Mouse (Mus musculus) MEL (cell line): Measurements from ENCODE around the gene Wwc2.

Experiments used
- MAX ChIP-seq: IDR thresholded peaks from 2 replicates; pipeline ENCODE4 v1.6.1; 2011; ENCODE audit warnings: low read length, improper control_type of control experiment
- POLR2A ChIP-seq, 2 experiments: IDR thresholded peaks; 2 replicates each; pipeline ENCODE4 v1.6.1; 2011 to 2012; ENCODE audit warnings: low read length in 2 of 2, mild to moderate bottlenecking in 2 of 2, control low read depth in 1 of 2, improper control_type of control experiment in 1 of 2, low read depth in 1 of 2, moderate library complexity in 1 of 2; ENCODE audit not compliant: control insufficient read depth in 1 of 2, insufficient read depth in 1 of 2, poor library complexity in 1 of 2
- ZC3H11A ChIP-seq: IDR thresholded peaks from 2 replicates; pipeline ENCODE4 v1.6.1; 2012; ENCODE audit warnings: low read depth, mild to moderate bottlenecking, inconsistent platforms, low read length, improper control_type of control experiment

- TF ChIP-seq POLR2A (IDR thresholded peaks at IDR 0.05; ENCODE audit: control insufficient read depth in 1 of 2, insufficient read depth in 1 of 2, low read depth in 1 of 2, low read length in 2 of 2, poor library complexity in 1 of 2): no peak
- TF ChIP-seq ZC3H11A: no peak
- TF ChIP-seq MAX: no peak
Measured at GRCm38 (mm10) chr8:48008936-48009335, 18.2 kb upstream of the Wwc2 start.
